In genomic region chr10:84948970-84949683, GRCm38 (mm10) we compare ENCODE assay signal across 22 mouse cellular contexts. TPM values are rescaled to one million over a fixed set of nuclear protein-coding genes. Genes with fewer than 3 reads are reported as not detected.
DNase-seq lines count a peak whose midpoint lies in the region; ATAC-seq and TF ChIP-seq lines count a peak whose summit lies in the region.
"Had no signal": no experiment of that assay in that cellular context is flagged by ENCODE, and none has a peak within 500 bp of the region (broad histone marks: within the 10 kb centered on the region; RNA-seq: fewer than 3 reads in every experiment).

No protein-coding gene starts in this region.

- TF ChIP-seq EP300 in lung, postnatal 0 days (IDR thresholded peaks at IDR 0.05), result no peak
- TF ChIP-seq EP300 in stomach, postnatal 0 days (optimal IDR thresholded peaks at IDR 0.05), result no peak

- H3K9ac ChIP-seq in lung, postnatal 0 days (replicated peaks; ENCODE audit: low read depth), result no peak overlapping the region
- H3K9ac ChIP-seq in limb, embryonic 14.5 days (ENCODE audit: low read depth, low read length, severe bottlenecking), result no peak overlapping the region
- H3K9ac ChIP-seq in stomach, postnatal 0 days (ENCODE audit: low read length), result no peak overlapping the region
- H3K9ac ChIP-seq: embryonic facial prominence, embryonic 12.5 days; forebrain, embryonic 12.5 days; hindbrain, embryonic 12.5 days; liver, embryonic 12.5 days; lung, embryonic 15.5 days had no signal

- H3K4me1 ChIP-seq in lung, postnatal 0 days (ENCODE audit: insufficient read depth, low read depth, low read length), result peaks cover 9% of the 10 kb centered on the region; the same call in 1 of the 2 replicates
- peaks cover 7% of the 10 kb centered on the region for H3K4me1 ChIP-seq in lung, adult 2 months (ENCODE audit: control insufficient read depth, insufficient read depth, low read length)
- H3K4me1 ChIP-seq in limb, embryonic 14.5 days (ENCODE audit: control insufficient read depth, insufficient read depth, low read length), result no peaks in the 10 kb centered on the region
- H3K4me1 ChIP-seq in stomach, postnatal 0 days (replicated peaks; ENCODE audit: control insufficient read depth, insufficient read depth), result peaks cover 4% of the 10 kb centered on the region; the same call in 1 of the 2 replicates
- H3K4me1 ChIP-seq: embryonic facial prominence, embryonic 12.5 days; forebrain, embryonic 12.5 days; hindbrain, embryonic 12.5 days had no signal

- no peak overlapping the region for H3K27ac ChIP-seq in lung, postnatal 0 days (ENCODE audit: low read length)
- H3K27ac ChIP-seq in limb, embryonic 14.5 days (replicated peaks; ENCODE audit: low read depth, low read length), result no peak overlapping the region
- peak overlapping the region; percentile 41 for H3K27ac ChIP-seq in stomach, postnatal 0 days (replicated peaks)
- H3K27ac ChIP-seq: embryonic facial prominence, embryonic 12.5 days; forebrain, embryonic 12.5 days; hindbrain, embryonic 12.5 days; liver, embryonic 12.5 days; lung, embryonic 15.5 days had no signal

- ATAC-seq in lung, postnatal 0 days, result no peak
- ATAC-seq in limb, embryonic 14.5 days (ENCODE audit: low FRiP score, low read depth), result peak; percentile 37; the same call in 1 of the 2 replicates
- 0 out of 2 replicates have a peak, but pooled peaks have one; percentile 42 for ATAC-seq in stomach, postnatal 0 days (ENCODE audit: low FRiP score, low TSS enrichment)
- ATAC-seq: liver, embryonic 12.5 days had no signal

- H3K27me3 ChIP-seq in lung, postnatal 0 days (replicated peaks; ENCODE audit: insufficient read depth, low read length), result no peaks in the 10 kb centered on the region
- no peaks in the 10 kb centered on the region for H3K27me3 ChIP-seq in limb, embryonic 14.5 days (ENCODE audit: control insufficient read depth, insufficient read depth, low read length)
- H3K27me3 ChIP-seq in stomach, postnatal 0 days (ENCODE audit: control insufficient read depth, insufficient read depth, low read length), result no peaks in the 10 kb centered on the region
- H3K27me3 ChIP-seq: embryonic facial prominence, embryonic 12.5 days; forebrain, embryonic 12.5 days; hindbrain, embryonic 12.5 days; liver, embryonic 12.5 days; lung, embryonic 15.5 days had no signal

- H3K4me3 ChIP-seq in lung, postnatal 0 days (ENCODE audit: low read depth, low read length), result no peak overlapping the region
- H3K4me3 ChIP-seq in lung, adult 2 months (replicated peaks; ENCODE audit: extremely low read depth, low read depth, low read length), result no peak overlapping the region
- H3K4me3 ChIP-seq in limb, embryonic 14.5 days (replicated peaks; ENCODE audit: low read length), result no peak overlapping the region
- no peak overlapping the region for H3K4me3 ChIP-seq in stomach, postnatal 0 days (ENCODE audit: low read depth, low read length)
- H3K4me3 ChIP-seq: embryonic facial prominence, embryonic 12.5 days; forebrain, embryonic 12.5 days; hindbrain, embryonic 12.5 days; liver, embryonic 12.5 days; lung, embryonic 15.5 days had no signal

- no peaks in the 10 kb centered on the region for H3K9me3 ChIP-seq in lung, postnatal 0 days (ENCODE audit: low read length)
- no peaks in the 10 kb centered on the region for H3K9me3 ChIP-seq in limb, embryonic 14.5 days (ENCODE audit: control insufficient read depth, low read length)
- H3K9me3 ChIP-seq in stomach, postnatal 0 days (ENCODE audit: control insufficient read depth, low read length), result no peaks in the 10 kb centered on the region
- H3K9me3 ChIP-seq: embryonic facial prominence, embryonic 12.5 days; forebrain, embryonic 12.5 days; hindbrain, embryonic 12.5 days; liver, embryonic 12.5 days; lung, embryonic 15.5 days had no signal

- 24% methylated on average over 8 of the region's 8 CpGs for WGBS in lung, postnatal 0 days
- WGBS in lung, adult 2 months, result 31% methylated on average over 8 of the region's 8 CpGs
- whole genome bisulfite sequencing in limb, embryonic 14.5 days, result 58% methylated on average over 8 of the region's 8 CpGs
- WGBS in stomach, postnatal 0 days, result 24% methylated on average over 8 of the region's 8 CpGs

- peaks cover 10% of the 10 kb centered on the region; the same call in 1 of the 2 replicates for H3K36me3 ChIP-seq in lung, postnatal 0 days (ENCODE audit: insufficient read depth, low read length)
- peaks cover 21% of the 10 kb centered on the region for H3K36me3 ChIP-seq in limb, embryonic 14.5 days (ENCODE audit: control insufficient read depth, insufficient read depth, low read length)
- H3K36me3 ChIP-seq in stomach, postnatal 0 days (ENCODE audit: control insufficient read depth, insufficient read depth, low read length), result peaks cover 3% of the 10 kb centered on the region; the same call in 1 of the 2 replicates

- TF ChIP-seq CTCF in lung, postnatal 0 days (IDR thresholded peaks at IDR 0.05), result no peak
- no peak for TF ChIP-seq CTCF in lung, adult 2 months (IDR thresholded peaks at IDR 0.05; ENCODE audit: insufficient read depth, low read length)
- TF ChIP-seq CTCF in stomach, postnatal 0 days (IDR thresholded peaks at IDR 0.05; ENCODE audit: low read depth), result no peak

- TF ChIP-seq POLR2A in lung, adult 2 months (IDR thresholded peaks at IDR 0.05; ENCODE audit: borderline replicate concordance, extremely low read depth, low read depth, low read length), result no peak
- no peak for TF ChIP-seq POLR2A in limb, embryonic 14.5 days (IDR thresholded peaks at IDR 0.05; ENCODE audit: borderline replicate concordance, extremely low read depth, insufficient read depth, insufficient read length)

- peak; percentile 25 for DNase-seq in layer of hippocampus, adult 9-10 months (ENCODE audit: low spot score)
- DNase-seq in layer of hippocampus, adult 9-11 months, result no peak
- peak; percentile 21 for DNase-seq in lung, postnatal 0 days (ENCODE audit: low spot score)
- no peak for DNase-seq in lung, adult 2 months
- peak; percentile 21 for DNase-seq in limb, embryonic 14.5 days (ENCODE audit: low spot score)
- no peak for DNase-seq in stomach, postnatal 0 days (ENCODE audit: low spot score)
- DNase-seq in ovary, adult 18-20 months (ENCODE audit: low spot score), result no peak
- DNase-seq: adrenal gland, adult 2 months; cerebellum, adult 11-12 months; cerebellum, postnatal 14 days; gastrocnemius, postnatal 14 days; kidney, adult 2 months; kidney, postnatal 25 days; left cerebral cortex, postnatal 4 days; right cerebral cortex, postnatal 25 days; spleen, adult 18-20 months had no signal

- H3K4me2 ChIP-seq in lung, postnatal 0 days (replicated peaks; ENCODE audit: low read depth, low read length), result no peak overlapping the region
- H3K4me2 ChIP-seq in limb, embryonic 14.5 days (replicated peaks; ENCODE audit: low read depth, low read length, severe bottlenecking), result no peak overlapping the region
- no peak overlapping the region for H3K4me2 ChIP-seq in stomach, postnatal 0 days (replicated peaks; ENCODE audit: low read depth)
- H3K4me2 ChIP-seq: embryonic facial prominence, embryonic 12.5 days; forebrain, embryonic 12.5 days; hindbrain, embryonic 12.5 days; liver, embryonic 12.5 days; lung, embryonic 15.5 days; midbrain, embryonic 11.5 days had no signal

RNA-seq across cellular contexts. Expression of gene Ric8b, which starts 31.7 kb away (rescaled TPM):
- polyA plus RNA-seq in lung, postnatal 0 days (2015; fragmentation: Nextera tagmentation; extraction: Ambion mirVana), result 9.6 and 12.7 TPM in 2 replicates
- 8.5 and 12.9 TPM in 2 replicates for polyA plus RNA-seq in lung, adult 2 months (2012; rRNA removed)
- polyA plus RNA-seq in limb, embryonic 14.5 days (2012; rRNA removed), result 27.6 and 30.4 TPM in 2 replicates
- 17.8 and 20.8 TPM in 2 replicates for polyA plus RNA-seq in limb, embryonic 14.5 days (2014; fragmentation: Nextera tagmentation; extraction: Ambion mirVana)
- 7.3 and 7.4 TPM in 2 replicates for polyA plus RNA-seq in stomach, postnatal 0 days (2015; fragmentation: Nextera tagmentation; extraction: Ambion mirVana)

Comparison
In these comparisons a context has a peak if more than half of its experiments do, and no peak if none do; other contexts are left out.
1. DNase-seq: peak in layer of hippocampus, adult 9-10 months (single experiment), lung, postnatal 0 days (single experiment) and limb, embryonic 14.5 days (single experiment); none in layer of hippocampus, adult 9-11 months (single experiment), lung, adult 2 months (single experiment), stomach, postnatal 0 days (single experiment) and ovary, adult 18-20 months (single experiment).